Mouse (Mus musculus): ENCODE data around the gene Samd5. TPM values are rescaled to one million over a fixed set of nuclear protein-coding genes. Genes with fewer than 3 reads are reported as not detected.

Gene Samd5
- polyA plus RNA-seq (2012; ENCODE audit: insufficient read depth, insufficient read length, missing spikeins) = 0.59 and 1.8 TPM in 2 replicates

DNA sequence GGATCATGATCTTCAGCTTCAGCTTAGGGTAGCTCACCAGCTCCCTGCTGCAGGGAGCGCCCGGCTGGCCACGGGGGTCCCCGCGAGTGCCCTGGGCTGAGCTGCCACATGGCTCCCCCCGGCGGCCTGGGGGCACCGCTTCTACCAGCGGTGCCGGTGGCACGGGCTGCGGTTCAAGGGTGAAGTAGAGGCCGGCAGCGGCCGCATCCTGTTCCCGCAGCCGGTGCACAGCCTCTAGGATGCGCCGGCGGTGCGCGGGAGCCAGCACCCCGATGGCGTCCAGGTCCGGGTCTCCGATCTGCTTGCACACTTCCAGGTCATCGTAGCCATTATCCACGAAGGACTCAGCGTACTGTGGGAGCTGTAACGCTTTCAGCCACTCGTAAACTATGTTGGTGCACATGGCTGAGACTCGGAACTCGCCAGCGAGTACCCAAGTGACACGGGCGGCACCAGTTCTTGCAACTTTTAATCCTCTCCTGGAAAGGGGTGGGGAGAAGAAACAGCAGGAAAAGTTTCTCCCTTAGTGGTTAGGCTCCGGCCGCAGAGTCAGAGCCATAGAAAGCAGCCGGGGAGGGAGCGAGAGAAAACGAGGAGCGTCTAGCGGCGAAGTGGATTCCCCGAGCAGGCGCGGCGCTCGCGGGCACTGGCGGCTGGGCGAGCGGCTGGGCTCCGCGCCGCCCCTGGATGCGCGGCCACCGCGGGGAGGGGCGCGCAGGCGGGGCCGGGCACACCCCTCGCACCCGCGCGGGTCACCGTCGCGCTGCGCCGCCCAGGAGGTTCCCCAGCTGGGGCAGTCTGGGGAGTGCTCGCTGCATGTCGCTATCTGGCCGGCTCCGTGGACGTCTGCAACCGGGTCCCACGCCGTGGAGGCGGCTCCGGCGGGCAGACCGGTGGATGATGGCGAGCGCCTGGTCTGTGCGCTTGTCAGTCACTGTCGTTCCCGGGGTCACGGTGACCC lies at the start of gene Samd5:
TSS of gene Samd5 (minus strand) at position 648 of the 961 bp plus-strand sequence.
- no peak within 1 kb of the TSS for H3K27ac ChIP-seq (replicated peaks; ENCODE audit: low read depth, low read length)
- H3K4me1 ChIP-seq (ENCODE audit: control insufficient read depth, insufficient read depth, insufficient read length, low read length) = 0 out of 2 replicates have a peak, but pooled peaks cover 2% of the 10 kb centered on the region
- H3K4me3 ChIP-seq (ENCODE audit: insufficient read depth, low read depth, low read length) = peak within 1 kb of the TSS; percentile 71

DNA sequence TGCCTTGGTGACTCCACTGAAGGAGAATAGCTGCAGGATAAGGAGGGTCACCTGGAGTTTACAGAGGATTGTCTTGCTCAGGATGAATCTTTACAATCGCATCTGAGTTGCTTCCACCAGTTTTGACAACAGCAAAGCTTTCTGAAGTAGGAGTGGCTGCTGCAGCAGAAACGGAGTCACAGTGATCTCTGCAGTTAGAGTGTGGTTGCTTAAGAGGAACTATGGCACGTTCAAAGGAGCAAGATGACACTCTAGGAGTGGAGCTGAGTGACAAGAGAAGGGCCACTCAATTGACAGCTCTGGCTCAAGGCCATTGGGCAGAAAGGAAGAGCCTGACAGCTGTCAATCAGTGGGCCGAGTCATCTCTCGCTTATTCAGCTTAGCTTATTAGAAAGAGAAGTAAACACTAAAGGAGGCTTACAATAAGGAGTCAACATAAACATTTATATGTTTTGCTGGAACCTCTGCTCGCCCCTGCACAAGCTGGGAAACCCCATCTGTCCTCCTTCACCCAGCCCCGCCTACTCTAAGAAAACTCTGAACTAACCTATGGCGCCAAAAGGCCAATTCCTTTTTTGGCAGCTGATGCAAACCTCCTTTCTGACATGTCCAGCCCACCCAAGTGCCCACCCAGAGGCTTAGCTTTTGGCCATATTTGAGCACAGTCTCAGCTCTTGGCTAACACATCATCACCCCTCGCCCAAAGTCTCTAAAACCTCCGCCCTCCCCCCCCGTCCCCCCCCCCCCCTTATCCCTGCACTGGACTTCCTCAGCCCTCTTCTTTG lies 47.7 kb upstream of the Samd5 start:
- H3K27ac ChIP-seq (replicated peaks; ENCODE audit: low read depth, low read length) = no peak overlapping the region
- H3K4me1 ChIP-seq (ENCODE audit: control insufficient read depth, insufficient read depth, insufficient read length, low read length) = no peaks in the 10 kb centered on the region
- H3K4me3 ChIP-seq (ENCODE audit: insufficient read depth, low read depth, low read length) = no peak overlapping the region

DNA sequence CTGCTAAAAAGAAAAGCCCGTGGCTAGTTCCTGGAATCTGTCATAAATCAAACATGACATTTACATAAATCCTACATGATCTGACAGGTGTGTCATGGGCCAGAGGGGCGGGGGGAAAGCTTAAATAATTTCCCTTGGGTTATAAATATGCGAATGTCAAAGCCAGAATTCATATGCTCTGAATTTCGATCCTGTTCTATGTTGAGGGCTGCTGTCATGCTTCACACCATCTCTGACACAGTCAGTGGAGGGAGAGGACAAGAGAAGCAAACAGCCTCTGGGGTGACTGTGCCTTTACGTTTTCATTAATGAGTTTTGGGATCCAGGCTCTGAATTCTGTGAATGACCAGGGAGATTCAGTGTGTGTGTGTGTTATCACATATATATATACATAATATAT lies 45.0 kb upstream of the Samd5 start:
- H3K4me3 ChIP-seq (ENCODE audit: insufficient read depth, low read depth, low read length) = no peak overlapping the region
- H3K4me1 ChIP-seq (ENCODE audit: control insufficient read depth, insufficient read depth, insufficient read length, low read length) = no peaks in the 10 kb centered on the region
- no peak overlapping the region for H3K27ac ChIP-seq (replicated peaks; ENCODE audit: low read depth, low read length)

DNA sequence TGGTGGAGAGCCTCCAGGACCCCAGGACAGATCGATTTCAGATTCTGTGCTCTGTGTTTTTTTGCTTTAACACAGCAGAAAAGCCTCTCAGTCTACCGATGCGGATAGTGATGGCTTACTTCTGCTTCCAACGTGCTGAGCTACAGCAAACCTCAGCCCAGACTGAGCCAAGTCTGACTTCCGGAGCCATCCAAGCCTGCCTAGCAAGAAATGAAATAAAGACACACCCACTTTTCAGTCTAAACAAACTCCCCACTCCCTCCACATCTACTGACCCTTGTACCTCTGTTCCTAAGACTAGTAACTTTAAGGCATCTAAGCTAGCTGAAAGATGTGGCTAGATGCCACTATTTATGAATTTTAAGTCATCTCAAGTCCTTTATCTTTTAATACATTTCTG lies 43.1 kb upstream of the Samd5 start:
- no peaks in the 10 kb centered on the region for H3K4me1 ChIP-seq (ENCODE audit: control insufficient read depth, insufficient read depth, insufficient read length, low read length)
- no peak overlapping the region for H3K27ac ChIP-seq (replicated peaks; ENCODE audit: low read depth, low read length)
- no peak overlapping the region for H3K4me3 ChIP-seq (ENCODE audit: insufficient read depth, low read depth, low read length)

DNA sequence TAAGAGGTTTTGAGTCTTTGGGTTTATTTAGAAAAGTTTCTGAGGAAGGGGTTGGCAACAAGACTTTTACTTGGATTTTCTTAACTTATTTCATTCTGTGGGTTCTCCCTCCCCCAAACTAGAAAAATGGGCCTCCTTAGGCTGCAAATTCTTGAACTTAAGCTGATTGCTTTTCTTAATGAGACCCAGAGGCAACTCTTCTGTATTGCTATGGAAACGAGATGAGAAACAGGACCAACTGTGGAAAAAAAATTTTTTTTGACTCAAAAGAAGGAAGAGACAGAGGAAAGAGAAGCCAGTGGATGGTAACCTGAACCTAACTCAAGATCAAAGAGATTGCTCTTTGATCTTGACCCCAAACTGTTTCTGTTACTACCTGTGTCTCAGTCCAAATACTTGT lies 29.9 kb upstream of the Samd5 start:
- H3K4me3 ChIP-seq (ENCODE audit: insufficient read depth, low read depth, low read length) = no peak overlapping the region
- H3K4me1 ChIP-seq (ENCODE audit: control insufficient read depth, insufficient read depth, insufficient read length, low read length) = no peaks in the 10 kb centered on the region
- H3K27ac ChIP-seq (replicated peaks; ENCODE audit: low read depth, low read length) = no peak overlapping the region

DNA sequence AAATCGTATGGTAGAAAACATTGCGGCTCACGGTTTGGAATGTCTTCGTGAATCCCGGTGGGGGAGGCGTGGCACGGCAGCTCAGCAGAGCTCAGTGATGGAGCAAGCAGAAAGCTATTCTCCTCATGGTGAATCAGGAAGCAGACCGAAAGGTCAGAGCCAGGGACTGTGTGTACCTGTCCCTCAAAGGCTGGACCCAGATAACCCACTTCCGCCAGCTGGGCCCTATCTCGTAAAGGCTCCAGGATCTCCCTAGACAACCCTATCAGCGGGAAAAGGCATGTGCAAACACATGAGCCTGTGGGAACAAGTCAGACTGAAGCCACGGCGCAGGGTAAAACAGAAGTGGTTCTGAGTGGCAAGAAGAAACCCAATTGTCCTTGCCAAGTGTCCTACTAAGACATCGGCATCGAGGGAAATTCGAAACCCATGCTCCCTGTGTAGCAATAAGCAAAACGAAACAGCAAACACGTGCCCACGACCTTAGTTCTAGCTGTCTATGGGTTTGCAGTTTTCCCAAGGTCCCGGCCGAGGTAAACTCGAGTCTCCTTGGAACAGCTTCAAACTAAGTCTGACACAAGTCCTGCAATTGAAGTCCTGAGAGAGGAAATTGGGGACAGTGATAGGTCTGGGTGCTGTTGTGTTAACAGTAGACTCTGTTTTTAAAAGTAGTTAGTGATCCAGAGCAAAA lies 24.2 kb upstream of the Samd5 start:
- H3K4me1 ChIP-seq (ENCODE audit: control insufficient read depth, insufficient read depth, insufficient read length, low read length) = no peaks in the 10 kb centered on the region
- H3K4me3 ChIP-seq (ENCODE audit: insufficient read depth, low read depth, low read length) = no peak overlapping the region
- H3K27ac ChIP-seq (replicated peaks; ENCODE audit: low read depth, low read length) = no peak overlapping the region

DNA sequence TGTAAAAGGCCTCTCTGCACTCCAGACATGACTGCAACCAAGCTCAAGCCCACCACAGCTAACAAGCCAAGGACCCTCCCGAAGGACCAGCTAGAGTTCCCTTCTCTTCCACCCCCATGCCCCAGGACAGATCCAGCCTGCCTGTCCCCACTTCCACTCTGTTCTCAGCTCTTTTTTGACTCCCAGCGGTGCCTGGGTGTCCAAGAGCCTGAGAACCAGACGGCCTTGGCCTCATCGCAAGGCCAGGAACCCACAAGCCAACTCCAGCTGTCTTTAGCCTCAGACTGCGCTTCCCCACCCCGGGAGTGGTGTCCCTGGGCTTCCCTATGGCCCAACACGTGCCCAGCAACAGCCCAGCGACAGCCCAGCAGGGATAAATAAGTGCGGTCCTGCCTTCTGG lies 23.1 kb upstream of the Samd5 start:
- Histone ChIP-seq H3K4me3 (ENCODE audit: insufficient read depth, low read depth, low read length) (no peak overlapping the region), H3K27ac (replicated peaks; ENCODE audit: low read depth, low read length) (no peak overlapping the region), H3K4me1 (ENCODE audit: control insufficient read depth, insufficient read depth, insufficient read length, low read length) (no peaks in the 10 kb centered on the region)

DNA sequence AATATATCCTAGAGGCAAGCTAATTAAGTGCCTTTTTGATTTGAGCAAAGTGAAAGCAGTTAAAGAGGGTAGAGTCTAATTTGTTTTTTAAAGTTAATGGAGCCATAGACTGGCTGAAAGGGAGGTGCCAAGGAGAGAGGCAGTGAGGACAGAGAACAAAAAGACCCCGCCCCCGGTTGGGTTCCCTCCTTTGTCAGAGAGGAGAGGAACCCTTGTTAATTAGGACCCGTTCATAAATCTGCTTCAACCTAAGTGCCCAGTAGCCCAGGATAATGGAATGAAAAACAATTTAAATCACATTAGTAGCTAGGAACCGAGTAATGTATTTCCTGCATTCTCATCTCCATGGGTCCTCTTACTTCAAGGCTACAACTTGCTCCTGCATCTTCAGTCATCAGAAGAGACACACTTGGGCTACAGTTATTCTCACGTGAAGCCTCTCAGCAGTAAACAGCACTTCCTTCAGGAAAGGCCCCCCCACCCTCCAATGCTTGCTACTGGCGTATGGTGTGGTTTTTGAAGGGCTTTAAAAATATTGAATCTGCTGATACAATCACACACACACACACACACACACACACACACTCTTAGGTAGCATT lies 21.6 kb upstream of the Samd5 start:
- no peak overlapping the region for H3K4me3 ChIP-seq (ENCODE audit: insufficient read depth, low read depth, low read length)
- H3K4me1 ChIP-seq (ENCODE audit: control insufficient read depth, insufficient read depth, insufficient read length, low read length) = no peaks in the 10 kb centered on the region
- H3K27ac ChIP-seq (replicated peaks; ENCODE audit: low read depth, low read length) = no peak overlapping the region

DNA sequence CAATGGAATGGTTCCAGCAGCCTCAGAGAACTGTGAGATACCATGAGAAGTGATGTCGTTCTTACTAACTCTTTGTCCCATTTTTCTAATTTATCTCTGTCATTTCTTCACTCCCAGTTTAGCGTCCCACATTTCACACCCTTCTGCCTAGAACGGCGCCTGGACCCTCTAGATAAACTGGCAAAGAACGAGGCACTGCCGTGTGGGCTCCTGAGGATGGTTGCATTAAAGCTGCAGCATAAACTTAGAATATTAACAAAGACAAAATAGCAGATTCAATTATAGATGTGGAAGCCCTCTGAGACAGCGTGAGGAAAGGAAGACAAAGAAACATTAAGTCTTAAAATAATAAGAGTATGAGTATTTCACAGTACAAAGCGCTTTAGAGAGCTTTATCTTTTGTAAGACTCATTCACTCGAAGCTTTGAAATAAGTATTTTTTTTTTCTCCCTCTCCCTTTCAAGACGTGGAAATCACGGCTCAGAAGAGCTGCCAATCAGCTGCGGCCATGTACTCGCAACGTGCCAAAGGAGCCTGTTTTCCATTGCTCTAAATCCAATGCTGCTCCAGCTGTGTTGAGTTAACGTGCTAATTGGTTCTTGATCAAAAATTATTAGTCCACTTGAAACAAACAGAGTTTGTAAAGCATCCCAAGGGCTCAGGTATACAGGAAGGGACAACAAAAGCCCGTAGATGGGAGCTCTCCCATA lies 19.1 kb upstream of the Samd5 start:
- no peak overlapping the region for H3K27ac ChIP-seq (replicated peaks; ENCODE audit: low read depth, low read length)
- no peaks in the 10 kb centered on the region for H3K4me1 ChIP-seq (ENCODE audit: control insufficient read depth, insufficient read depth, insufficient read length, low read length)
- no peak overlapping the region for H3K4me3 ChIP-seq (ENCODE audit: insufficient read depth, low read depth, low read length)

DNA sequence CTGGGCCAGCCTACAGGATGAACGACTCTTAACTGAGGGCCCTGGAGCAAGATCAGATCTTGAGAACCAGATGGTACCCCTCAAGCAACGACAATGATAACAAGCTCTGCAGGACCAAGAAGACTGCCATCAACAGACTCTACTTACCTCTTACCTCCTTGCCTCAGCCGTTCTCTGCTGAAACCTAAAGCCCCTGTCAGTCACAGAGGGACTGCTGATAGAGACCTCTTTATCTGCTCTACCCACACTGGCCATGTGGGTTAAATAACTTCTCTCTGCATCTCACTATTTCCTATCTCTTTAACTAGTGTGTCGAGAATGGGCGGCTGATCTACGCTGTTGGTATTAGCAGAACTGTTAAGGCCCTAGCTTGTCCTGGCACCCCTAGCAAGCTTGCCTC lies 5.9 kb upstream of the Samd5 start:
- Histone ChIP-seq H3K4me1 (ENCODE audit: control insufficient read depth, insufficient read depth, insufficient read length, low read length) (0 out of 2 replicates have a peak, but pooled peaks cover under 1% of the 10 kb centered on the region), H3K4me3 (ENCODE audit: insufficient read depth, low read depth, low read length) (no peak overlapping the region), H3K27ac (replicated peaks; ENCODE audit: low read depth, low read length) (no peak overlapping the region)

DNA sequence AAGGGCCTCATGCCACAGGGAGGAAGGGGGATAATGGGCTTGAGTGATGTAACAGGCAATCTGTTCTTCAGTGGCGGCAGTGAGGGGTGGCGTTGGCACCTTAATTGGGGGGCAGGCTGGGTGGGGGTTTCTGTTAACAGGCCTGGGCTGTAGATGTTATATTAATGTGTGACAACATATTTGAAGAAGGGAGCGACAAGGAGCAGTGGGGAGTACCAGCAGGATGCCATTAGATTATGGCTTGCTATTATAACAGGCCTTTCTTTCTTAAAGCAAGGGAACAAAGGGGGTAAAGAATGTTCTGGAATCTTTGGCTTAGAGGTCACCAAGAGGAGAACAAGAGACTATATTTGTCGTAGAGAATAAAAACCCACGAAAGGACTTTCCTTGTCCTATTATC lies 4.9 kb upstream of the Samd5 start:
- no peak overlapping the region for H3K27ac ChIP-seq (replicated peaks; ENCODE audit: low read depth, low read length)

DNA sequence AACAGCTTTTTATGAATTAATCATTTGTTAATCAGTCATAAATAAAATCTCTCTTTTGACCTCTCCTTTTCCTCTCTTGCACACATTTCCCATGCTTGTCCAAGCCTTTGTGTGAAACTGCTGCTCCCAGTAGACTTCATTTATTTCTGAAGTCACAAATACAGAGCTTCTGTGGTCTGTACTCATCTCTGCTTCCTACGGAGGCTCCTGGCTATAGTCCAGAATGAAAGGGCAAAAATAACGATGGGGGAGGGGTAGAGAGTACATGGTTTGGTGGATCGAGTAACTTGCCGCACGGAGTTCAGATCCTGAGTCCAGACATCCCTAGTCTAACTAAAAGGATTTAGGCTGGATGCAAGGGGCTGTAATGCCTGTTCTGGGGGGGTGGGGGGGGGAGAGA lies 3.1 kb upstream of the Samd5 start:
- H3K4me1 ChIP-seq (ENCODE audit: control insufficient read depth, insufficient read depth, insufficient read length, low read length) = 0 out of 2 replicates have a peak, but pooled peaks cover 2% of the 10 kb centered on the region
- H3K4me3 ChIP-seq (ENCODE audit: insufficient read depth, low read depth, low read length) = no peak overlapping the region
- no peak overlapping the region for H3K27ac ChIP-seq (replicated peaks; ENCODE audit: low read depth, low read length)

More for the DNA sequence above, 4.9 kb upstream of the Samd5 start:
- H3K4me3 ChIP-seq (ENCODE audit: insufficient read depth, low read depth, low read length) = no peak overlapping the region
- H3K4me1 ChIP-seq (ENCODE audit: control insufficient read depth, insufficient read depth, insufficient read length, low read length) = 0 out of 2 replicates have a peak, but pooled peaks cover 2% of the 10 kb centered on the region

DNA sequence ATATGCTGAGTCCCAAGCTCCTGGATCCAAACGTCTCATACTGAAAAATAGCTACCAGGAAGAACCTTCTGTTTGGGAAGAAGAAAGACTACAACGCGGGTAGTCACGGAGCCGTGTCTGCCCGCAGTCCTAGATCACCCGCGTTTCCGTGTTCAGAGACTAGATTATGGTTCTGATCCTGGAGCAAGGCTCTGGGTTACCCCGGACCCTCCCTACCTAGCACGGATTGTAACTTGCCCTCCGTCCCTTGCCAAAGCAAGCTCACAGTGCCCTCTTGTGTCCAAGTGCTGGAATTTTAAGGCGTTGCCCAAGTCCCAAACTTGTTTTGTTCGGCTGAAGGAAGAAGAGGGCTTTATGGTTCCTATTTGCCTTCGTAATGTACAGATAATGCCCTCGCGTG lies 1.9 kb upstream of the Samd5 start:
- peak overlapping the region; percentile 52 for H3K4me3 ChIP-seq (ENCODE audit: insufficient read depth, low read depth, low read length)
- H3K27ac ChIP-seq (replicated peaks; ENCODE audit: low read depth, low read length) = no peak overlapping the region
- 0 out of 2 replicates have a peak, but pooled peaks cover 2% of the 10 kb centered on the region for H3K4me1 ChIP-seq (ENCODE audit: control insufficient read depth, insufficient read depth, insufficient read length, low read length)

DNA sequence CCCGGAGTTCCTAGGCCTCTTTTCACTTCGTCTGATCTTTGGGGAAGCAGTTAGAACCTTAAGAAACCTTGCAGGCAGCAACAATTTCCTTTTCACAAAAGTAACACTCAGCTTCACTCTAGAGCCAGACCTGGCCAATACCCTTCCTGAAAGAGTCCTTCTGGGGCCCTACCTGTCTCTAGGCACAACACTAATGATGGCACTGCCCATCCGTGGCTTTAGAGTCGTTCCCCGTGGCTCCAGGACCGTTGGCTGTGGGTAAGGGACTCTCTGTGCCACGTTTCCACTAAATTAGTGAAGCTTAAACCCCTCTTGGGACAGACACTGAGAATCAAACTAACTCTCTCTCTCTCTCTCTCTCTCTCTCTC lies 1.4 kb upstream of the Samd5 start:
- peak overlapping the region; percentile 17; the same call in 1 of the 2 replicates for H3K4me3 ChIP-seq (ENCODE audit: insufficient read depth, low read depth, low read length)
- no peak overlapping the region for H3K27ac ChIP-seq (replicated peaks; ENCODE audit: low read depth, low read length)
- 0 out of 2 replicates have a peak, but pooled peaks cover 2% of the 10 kb centered on the region for H3K4me1 ChIP-seq (ENCODE audit: control insufficient read depth, insufficient read depth, insufficient read length, low read length)

Measured in brown adipose tissue, adult 24 weeks (tissue).